Mouse (Mus musculus) C2C12 (cell line): ENCODE data around the gene Amotl2.

Source experiments
- CEBPB ChIP-seq: IDR thresholded peaks from one replicate; pipeline ENCODE4 v1.6.1; 2011; ENCODE audit warnings: low read depth, mild to moderate bottlenecking, control low read depth, moderate library complexity
- CTCF ChIP-seq: IDR thresholded peaks from one replicate; pipeline ENCODE4 v1.5.1; 2011; ENCODE audit not compliant: control insufficient read depth, insufficient read depth, insufficient read length
- FOSL1 ChIP-seq: IDR thresholded peaks from one replicate; pipeline ENCODE4 v1.8.0; 2011; ENCODE audit warnings: mild to moderate bottlenecking, low read length; ENCODE audit not compliant: poor library complexity, insufficient read depth, severe bottlenecking
- MAX ChIP-seq: IDR thresholded peaks from one replicate; pipeline ENCODE4 v1.6.1; 2011; ENCODE audit warnings: mild to moderate bottlenecking, control low read depth
- MYOD1 ChIP-seq: IDR thresholded peaks from one replicate; pipeline ENCODE4 v1.6.1; 2011; ENCODE audit warnings: low read depth; ENCODE audit not compliant: control insufficient read depth, insufficient read length
- MYOG ChIP-seq: IDR thresholded peaks from one replicate; pipeline ENCODE4 v1.6.1; 2011; ENCODE audit not compliant: control insufficient read depth, insufficient read length; ENCODE audit errors: extremely low read depth
- USF1 ChIP-seq: IDR thresholded peaks from one replicate; pipeline ENCODE4 v1.6.1; 2011; ENCODE audit warnings: low read depth, mild to moderate bottlenecking, control low read depth, moderate library complexity

DNA sequence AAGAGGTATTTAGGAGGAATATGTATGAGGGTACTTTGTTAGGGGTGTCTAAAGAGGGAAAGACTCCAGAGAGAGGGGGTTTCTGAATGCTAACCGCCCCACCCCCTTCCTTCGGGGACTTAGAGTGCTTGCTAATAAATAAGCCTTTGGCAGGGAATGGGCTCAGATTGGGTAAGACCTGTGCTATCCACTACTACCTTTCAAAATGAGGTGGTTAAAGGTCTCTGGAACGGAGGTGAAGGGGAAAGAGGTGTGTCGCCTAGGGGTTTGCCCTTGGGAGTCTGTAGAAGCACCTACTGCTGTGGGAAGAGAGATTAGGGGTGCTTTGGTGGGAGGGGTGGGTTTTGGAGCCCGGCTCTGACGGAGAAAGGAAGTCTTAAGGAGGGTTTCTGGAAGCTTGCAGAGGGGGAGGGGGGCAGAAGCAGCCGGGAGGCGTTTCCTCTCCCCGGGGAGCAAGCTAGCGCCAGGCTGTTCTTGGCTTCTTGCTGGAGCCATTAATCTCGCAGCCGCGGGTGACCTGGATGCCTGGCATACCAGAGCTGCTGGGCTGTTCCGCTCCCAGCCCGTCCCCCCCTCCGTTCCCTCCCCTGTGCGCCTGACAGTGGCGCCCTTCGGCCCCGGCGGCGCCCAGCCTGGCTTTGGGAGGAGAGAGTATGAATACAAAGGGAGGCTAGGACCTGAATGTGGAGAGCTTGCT, 9.6 kb downstream of the Amotl2 start:
- TF ChIP-seq MAX (no peak), CTCF (peak; percentile 5), CEBPB (peak; percentile 15), MYOG (no peak), MYOD1 (peak; percentile 2), USF1 (no peak), FOSL1 (no peak)
